Mouse (Mus musculus) liver, postnatal 0 days (tissue): ENCODE data around the gene Coro6.

Experiments
- CTCF ChIP-seq: sonication (generic); IDR thresholded peaks from 2 replicates; pipeline ENCODE4 v1.5.1; 2016; ENCODE audit warnings: antibody characterized with exemption, low read depth
- EP300 ChIP-seq: IDR thresholded peaks from 2 replicates; pipeline ENCODE4 v1.6.1; 2016; ENCODE audit warnings: antibody characterized with exemption, low read depth, mild to moderate bottlenecking

- TF ChIP-seq CTCF (no peak), EP300 (no peak)
Observed at GRCm38 (mm10) chr11:77476216-77476615, 14.0 kb downstream of the Coro6 start.
